Mouse (Mus musculus) intestine, embryonic 14.5 days (tissue): ENCODE results near the gene Taf5l. TPM values are rescaled to one million over a fixed set of nuclear protein-coding genes. Genes with fewer than 3 reads are reported as not detected.

Source experiments
- ATAC-seq: fragments of 200-750 bp; cut with Nextera tagmentation; replicated peaks from 2 replicates; pipeline ENCODE4 v1.8.0; 2017; ENCODE audit warnings: low read depth, moderate number of reproducible peaks, moderate TSS enrichment, moderate library complexity; ENCODE audit not compliant: low FRiP score, low TSS enrichment
- DNase-seq: peaks from one replicate; pipeline ENCODE4 v3.0.0-alpha.2; 2018; ENCODE audit warnings: low spot score
- H3K27ac ChIP-seq: fragments of 300-500 bp; sonication (generic); 2 replicates; pipeline ENCODE4 v1.5.1; 2014; ENCODE audit warnings: low read depth, mild to moderate bottlenecking, control low read depth
- H3K27me3 ChIP-seq: fragments of 300-500 bp; sonication (generic); replicated peaks from 2 replicates; pipeline ENCODE4 v1.6.1; 2014; ENCODE audit warnings: low read length, control low read depth; ENCODE audit not compliant: control insufficient read depth, insufficient read depth
- H3K36me3 ChIP-seq: fragments of 300-500 bp; sonication (generic); 2 replicates; pipeline ENCODE4 v1.6.1; 2014; ENCODE audit warnings: low read length, control low read depth; ENCODE audit not compliant: control insufficient read depth, insufficient read depth
- H3K4me1 ChIP-seq: fragments of 300-500 bp; sonication (generic); replicated peaks from 2 replicates; pipeline ENCODE4 v1.6.1; 2014; ENCODE audit warnings: low read length, control low read depth, mixed read lengths; ENCODE audit not compliant: control insufficient read depth, insufficient read depth
- H3K4me2 ChIP-seq: fragments of 300-500 bp; sonication (generic); 2 replicates; pipeline ENCODE4 v1.6.1; 2014; ENCODE audit warnings: low read length
- H3K4me3 ChIP-seq: fragments of 300-500 bp; sonication (generic); 2 replicates; pipeline ENCODE4 v1.5.1; 2014; ENCODE audit warnings: low read depth, low read length, control low read depth, mixed read lengths
- H3K9ac ChIP-seq: fragments of 300-500 bp; sonication (generic); 2 replicates; pipeline ENCODE4 v1.6.1; 2014; ENCODE audit warnings: mild to moderate bottlenecking, low read length
- H3K9me3 ChIP-seq: fragments of 300-500 bp; sonication (generic); 2 replicates; pipeline ENCODE4 v1.6.1; 2016; ENCODE audit warnings: low read length, control low read depth; ENCODE audit not compliant: control insufficient read depth
- WGBS: fragments of 180-500 bp; shearing (Covaris S2); extraction: QIAGEN DNeasy Blood & Tissue Kit; methylation state at CpG from one replicate; pipeline ENCODE4 v1.1.7; 2014; 5-methylcytosine and 5-hydroxymethylcytosine counted together
- polyA plus RNA-seq: library from polyadenylated mRNA; unstranded; fragments of >200 nt; fragmentation: Nextera tagmentation; extraction: Ambion mirVana; gene quantifications from 2 replicates; pipeline ENCODE4 v1.2.1, GENCODE M21; 2014

Gene Taf5l
- polyA plus RNA-seq, 1 experiment from 2014 or later, result 52.7 TPM

DNA sequence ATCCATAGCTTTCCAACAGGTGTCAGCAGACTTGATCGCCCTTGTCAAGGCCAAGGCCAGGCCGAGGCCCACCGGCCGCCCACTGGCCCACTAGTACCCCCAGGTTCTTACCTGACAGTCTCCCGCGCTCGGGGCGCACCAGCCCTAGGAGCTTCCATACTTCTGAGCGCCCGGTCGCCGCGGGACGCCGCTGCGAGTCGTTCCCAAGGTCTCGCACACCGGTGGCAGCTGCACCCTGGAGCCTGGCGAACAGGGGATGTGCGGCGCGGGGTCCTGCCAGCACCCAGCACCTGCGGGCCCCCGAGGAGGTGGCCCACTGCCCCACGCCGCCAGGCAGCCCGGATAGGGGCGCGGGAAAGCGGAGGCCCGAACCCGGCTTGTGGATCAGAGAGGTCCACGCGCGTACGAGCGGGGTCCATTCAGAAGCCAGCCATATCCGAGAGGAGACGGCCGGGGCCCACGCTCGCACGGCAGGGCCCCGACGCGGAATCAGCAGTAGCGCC lies 38.9 kb downstream of the Taf5l start:
- H3K4me1 ChIP-seq, result peaks cover 27% of the 10 kb centered on the region
- peak; percentile 48 for ATAC-seq
- under 1% methylated on average over 48 of the region's 48 CpGs for WGBS
- H3K27me3 ChIP-seq, result no peaks in the 10 kb centered on the region
- peak overlapping the region; percentile 70 for H3K9ac ChIP-seq
- H3K36me3 ChIP-seq, result no peaks in the 10 kb centered on the region
- peak; percentile 84 for DNase-seq
- H3K4me3 ChIP-seq, result peak overlapping the region; percentile 82
- H3K9me3 ChIP-seq, result no peaks in the 10 kb centered on the region
- H3K27ac ChIP-seq, result peak overlapping the region; percentile 91; the same call in 1 of the 2 replicates
- H3K4me2 ChIP-seq, result peak overlapping the region; percentile 84

DNA sequence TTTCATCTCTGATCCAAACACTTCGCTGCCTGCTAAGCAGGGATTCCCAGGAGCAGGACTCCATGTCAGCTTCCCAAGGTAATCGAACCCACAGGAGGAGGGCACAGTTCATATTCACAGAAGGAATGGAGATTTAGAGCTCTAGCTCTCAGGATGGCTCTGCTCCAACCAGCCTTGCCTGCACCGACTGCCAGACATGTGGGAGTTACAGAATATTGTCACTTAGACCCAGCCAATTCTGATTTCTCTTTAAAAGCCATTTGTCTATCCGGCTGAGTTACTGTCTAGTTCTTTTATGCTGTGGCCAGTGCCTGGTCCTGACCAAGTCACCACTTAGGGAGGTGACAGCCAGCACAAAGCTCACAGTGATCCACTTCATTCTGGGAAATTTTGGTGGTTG lies 39.5 kb downstream of the Taf5l start:
- Histone ChIP-seq H3K4me3 (peak overlapping the region; percentile 82), H3K9me3 (no peaks in the 10 kb centered on the region), H3K4me2 (peak overlapping the region; percentile 84), H3K9ac (0 out of 2 replicates have a peak overlapping the region, but pooled peaks have one; percentile 20), H3K27me3 (no peaks in the 10 kb centered on the region), H3K36me3 (no peaks in the 10 kb centered on the region), H3K27ac (no peak overlapping the region), H3K4me1 (peaks cover 27% of the 10 kb centered on the region)
- WGBS, result 49% methylated on average over 4 of the region's 4 CpGs
- no peak for DNase-seq
- no peak for ATAC-seq

DNA sequence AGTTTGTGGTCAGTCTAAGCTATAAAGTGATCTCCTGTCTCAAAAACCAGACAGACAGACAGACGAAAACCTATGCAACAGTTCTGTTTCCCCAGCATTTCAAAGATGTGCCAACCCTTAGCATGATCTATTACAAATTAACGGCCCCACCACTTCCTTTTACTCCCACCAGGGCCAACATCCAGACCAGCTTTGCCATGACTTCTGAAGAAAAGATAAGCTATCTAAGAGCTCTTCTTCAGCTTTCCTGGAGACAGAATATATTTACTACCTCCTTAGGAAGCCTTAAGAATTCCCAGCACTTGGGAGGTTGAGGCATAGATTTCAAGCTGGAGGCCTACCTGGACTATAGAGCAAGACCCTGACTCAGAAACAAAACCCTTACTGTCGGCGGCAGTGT lies 41.0 kb downstream of the Taf5l start:
- DNase-seq, result no peak
- Histone ChIP-seq H3K9me3 (no peaks in the 10 kb centered on the region), H3K36me3 (no peaks in the 10 kb centered on the region), H3K9ac (no peak overlapping the region), H3K4me1 (peaks cover 27% of the 10 kb centered on the region), H3K27ac (no peak overlapping the region), H3K4me3 (no peak overlapping the region), H3K27me3 (no peaks in the 10 kb centered on the region), H3K4me2 (no peak overlapping the region)
- WGBS, result 65% methylated on average over 4 of the region's 4 CpGs
- no peak for ATAC-seq

DNA sequence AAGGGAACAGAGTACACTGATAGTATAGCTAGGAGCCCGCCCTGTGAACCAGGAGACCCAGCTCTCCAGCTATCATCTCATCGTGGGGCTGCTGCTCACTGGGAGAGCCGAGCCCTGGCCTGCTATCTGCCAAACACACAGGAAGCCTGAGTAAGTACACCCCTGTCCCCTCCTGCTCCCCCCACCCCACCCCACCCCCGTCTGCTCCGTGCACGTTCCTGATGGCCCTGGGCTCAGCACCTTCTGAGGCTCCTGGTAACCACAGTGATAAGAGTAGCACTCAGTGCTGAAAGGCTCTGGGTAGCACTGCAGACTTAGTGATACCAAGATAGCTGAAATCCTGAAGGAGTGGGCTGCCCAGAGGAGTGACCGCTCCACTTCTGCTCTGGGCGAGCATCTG lies 42.3 kb downstream of the Taf5l start:
- 51% methylated on average over 8 of the region's 8 CpGs for WGBS
- Histone ChIP-seq H3K27ac (peak overlapping the region; percentile 67), H3K36me3 (no peaks in the 10 kb centered on the region), H3K4me1 (peaks cover 27% of the 10 kb centered on the region), H3K4me3 (no peak overlapping the region), H3K9me3 (no peaks in the 10 kb centered on the region), H3K27me3 (no peaks in the 10 kb centered on the region), H3K4me2 (peak overlapping the region; percentile 30; the same call in 1 of the 2 replicates), H3K9ac (no peak overlapping the region)
- no peak for DNase-seq
- ATAC-seq, result no peak

DNA sequence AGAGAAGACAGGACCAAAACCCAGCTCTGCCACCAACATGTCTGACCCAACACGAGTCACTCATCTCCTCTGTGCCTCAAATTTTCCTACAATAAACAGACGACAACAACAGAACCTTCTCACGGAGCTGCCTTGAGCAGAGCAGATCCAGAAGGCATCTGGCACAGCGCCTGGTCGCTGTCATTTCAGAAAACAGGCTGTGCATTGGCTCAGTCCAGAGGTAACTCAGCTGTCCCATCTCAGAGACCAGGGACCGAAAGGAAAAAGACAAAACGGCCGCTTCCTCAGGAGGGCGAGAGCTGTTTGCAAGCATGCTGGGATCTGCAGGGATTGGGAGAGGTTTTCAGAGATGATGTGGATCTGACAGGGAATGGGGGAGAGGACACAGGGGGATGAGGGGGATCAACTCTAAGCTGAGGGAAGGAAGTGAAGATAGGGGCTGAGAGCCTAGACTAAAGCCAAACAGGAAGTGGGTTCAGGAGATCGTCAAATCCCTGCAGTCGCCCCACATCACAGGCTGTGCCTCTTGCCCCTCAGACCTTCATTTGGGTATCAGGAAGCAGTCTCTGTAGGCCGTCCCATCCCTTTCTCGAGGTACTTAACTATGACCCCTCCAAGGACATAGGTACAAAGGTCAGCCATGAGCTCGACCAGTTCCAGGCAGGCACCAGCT lies 42.9 kb downstream of the Taf5l start:
- Histone ChIP-seq H3K27me3 (no peaks in the 10 kb centered on the region), H3K9me3 (no peaks in the 10 kb centered on the region), H3K4me1 (peaks cover 24% of the 10 kb centered on the region), H3K4me3 (no peak overlapping the region), H3K27ac (peak overlapping the region; percentile 67), H3K4me2 (peak overlapping the region; percentile 30), H3K36me3 (no peaks in the 10 kb centered on the region), H3K9ac (peak overlapping the region; percentile 3; the same call in 1 of the 2 replicates)
- DNase-seq (peak; percentile 66), ATAC-seq (no peak)
- WGBS, result 23% methylated on average over 14 of the region's 14 CpGs

DNA sequence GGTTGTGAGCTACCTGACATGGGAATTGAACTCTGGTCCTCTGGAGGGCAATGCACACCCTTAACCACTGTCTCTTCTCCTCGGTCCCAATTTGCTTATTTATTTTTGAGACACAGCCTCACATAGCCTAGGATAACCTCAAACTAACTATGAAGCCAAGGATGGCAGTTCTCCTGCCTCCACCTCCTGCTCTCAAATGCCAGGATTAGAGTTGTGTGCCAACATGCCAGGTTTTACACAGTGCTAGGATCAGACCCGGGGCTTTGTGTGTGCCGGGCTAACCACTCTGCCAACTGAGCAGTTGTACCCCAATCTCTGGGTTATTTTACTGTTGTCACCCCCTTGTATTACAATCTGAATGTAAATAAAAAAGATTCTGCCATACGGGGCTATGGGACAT lies 43.7 kb downstream of the Taf5l start:
- H3K9me3 ChIP-seq, result no peaks in the 10 kb centered on the region
- ATAC-seq, result no peak
- 81% methylated on average over 4 of the region's 4 CpGs for WGBS
- no peak overlapping the region for H3K4me2 ChIP-seq
- H3K9ac ChIP-seq, result no peak overlapping the region
- no peaks in the 10 kb centered on the region for H3K36me3 ChIP-seq
- H3K4me3 ChIP-seq, result no peak overlapping the region
- H3K27ac ChIP-seq, result peak overlapping the region; percentile 67; the same call in 1 of the 2 replicates
- peaks cover 22% of the 10 kb centered on the region for H3K4me1 ChIP-seq
- no peak for DNase-seq
- no peaks in the 10 kb centered on the region for H3K27me3 ChIP-seq

DNA sequence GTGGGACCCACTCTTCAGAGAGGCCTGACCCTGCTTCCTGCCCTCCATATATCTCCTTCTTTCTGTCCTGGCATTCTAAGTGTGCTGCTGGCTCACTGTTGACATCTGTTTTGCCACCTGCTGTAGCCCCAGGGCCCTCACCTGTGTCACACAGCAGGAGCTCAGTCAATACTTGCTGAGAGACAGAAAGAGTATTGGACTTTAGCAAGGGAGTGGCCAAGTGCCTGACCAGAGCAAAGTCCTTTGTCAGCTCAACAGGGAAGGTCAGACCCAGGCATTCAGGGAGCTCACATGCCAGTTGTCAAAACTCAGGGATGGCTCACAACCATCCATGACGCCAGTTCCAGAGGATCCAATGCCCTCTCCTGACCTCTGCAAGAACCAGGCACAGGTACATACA lies 47.7 kb downstream of the Taf5l start:
- Histone ChIP-seq H3K27me3 (no peaks in the 10 kb centered on the region), H3K9me3 (no peaks in the 10 kb centered on the region), H3K4me1 (peaks cover 7% of the 10 kb centered on the region), H3K27ac (no peak overlapping the region), H3K4me2 (no peak overlapping the region), H3K9ac (no peak overlapping the region), H3K36me3 (peaks cover 3% of the 10 kb centered on the region), H3K4me3 (no peak overlapping the region)
- WGBS, result 74% methylated on average over 1 of the region's 1 CpGs
- ATAC-seq (no peak), DNase-seq (no peak)

DNA sequence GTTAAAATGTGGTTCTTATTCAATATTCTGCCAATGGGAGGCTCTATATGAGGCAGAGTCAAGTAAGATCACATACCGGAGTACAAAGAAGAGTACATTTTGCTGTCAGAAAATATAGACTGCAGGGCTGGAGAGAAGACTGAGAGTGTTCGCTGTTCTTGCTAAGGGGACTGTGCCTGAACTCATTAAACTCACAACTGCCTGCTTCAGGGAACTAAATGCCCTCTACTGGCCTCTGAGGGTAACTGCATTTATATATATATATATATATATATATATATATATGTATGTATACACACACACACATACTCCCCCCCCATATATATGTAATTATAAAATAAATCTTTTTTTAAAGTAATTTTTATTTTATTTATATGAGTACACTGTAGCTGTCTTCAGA lies 54.3 kb downstream of the Taf5l start:
- DNase-seq, result no peak

DNA sequence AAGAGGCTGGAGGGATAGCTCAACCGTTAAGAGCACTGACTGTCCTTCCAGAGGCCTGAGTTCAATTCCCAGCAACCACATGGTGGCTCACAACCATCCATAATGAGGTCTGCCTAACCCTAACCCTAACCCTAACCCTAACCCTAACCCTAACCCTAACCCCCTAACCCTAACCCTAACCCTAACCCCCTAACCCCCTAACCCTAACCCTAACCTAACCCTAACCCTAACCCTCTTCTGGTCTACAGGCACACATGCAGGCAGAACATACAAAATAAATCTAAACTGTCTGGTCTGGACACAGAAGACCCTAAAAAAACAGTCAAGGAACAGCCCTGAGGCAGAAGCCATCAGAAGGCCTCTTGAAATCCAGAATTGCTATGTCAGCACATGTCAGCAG lies 59.8 kb downstream of the Taf5l start:
- ATAC-seq, result no peak
- no peak overlapping the region for H3K4me3 ChIP-seq
- WGBS, result 75% methylated on average over 1 of the region's 1 CpGs
- no peaks in the 10 kb centered on the region for H3K4me1 ChIP-seq
- no peaks in the 10 kb centered on the region for H3K9me3 ChIP-seq
- H3K36me3 ChIP-seq, result peaks cover 62% of the 10 kb centered on the region
- DNase-seq, result no peak
- no peaks in the 10 kb centered on the region for H3K27me3 ChIP-seq
- no peak overlapping the region for H3K4me2 ChIP-seq
- no peak overlapping the region for H3K27ac ChIP-seq
- H3K9ac ChIP-seq, result no peak overlapping the region

More for the DNA sequence above, 54.3 kb downstream of the Taf5l start:
- Histone ChIP-seq H3K4me2 (no peak overlapping the region), H3K36me3 (peaks cover 38% of the 10 kb centered on the region), H3K4me3 (no peak overlapping the region), H3K4me1 (no peaks in the 10 kb centered on the region), H3K27ac (no peak overlapping the region), H3K27me3 (no peaks in the 10 kb centered on the region), H3K9me3 (no peaks in the 10 kb centered on the region), H3K9ac (no peak overlapping the region)
- ATAC-seq, result no peak
- WGBS, result 74% methylated on average over 2 of the region's 2 CpGs
